ENCODE assay signal across 17 mouse cellular contexts in genomic region chr8:82972812-82973211, GRCm38 (mm10).
DNase-seq lines count a peak whose midpoint lies in the region; ATAC-seq and TF ChIP-seq lines count a peak whose summit lies in the region.
"Had no signal": no experiment of that assay in that cellular context is flagged by ENCODE, and none has a peak within 500 bp of the region (broad histone marks: within the 10 kb centered on the region; RNA-seq: fewer than 3 reads in every experiment).

No protein-coding gene starts in this region.

- DNase-seq in heart, postnatal 0 days (ENCODE audit: low spot score) = no peak
- no peak for DNase-seq in layer of hippocampus, adult 2 months (ENCODE audit: low spot score in 2 of 2)
- no peak for DNase-seq in layer of hippocampus, adult 18-20 months (ENCODE audit: low spot score in 2 of 2)
- no peak for DNase-seq in limb, embryonic 10.5 days (ENCODE audit: low spot score)
- DNase-seq in left cerebral cortex, adult 11 months (ENCODE audit: low spot score) = no peak
- DNase-seq: adrenal gland, postnatal 25 days; cerebellum, adult 18-20 months; cerebellum, postnatal 36 days; gastrocnemius, postnatal 25 days; liver, embryonic 13.5 days; retina, postnatal 1 day had no signal

- H3K4me1 ChIP-seq in heart, postnatal 0 days (ENCODE audit: control insufficient read depth, insufficient read depth) = peaks cover 34% of the 10 kb centered on the region
- peaks cover 24% of the 10 kb centered on the region for H3K4me1 ChIP-seq in heart, embryonic 12.5 days (replicated peaks)
- H3K4me1 ChIP-seq in embryonic facial prominence, embryonic 13.5 days = peaks cover 46% of the 10 kb centered on the region
- peaks cover 56% of the 10 kb centered on the region for H3K4me1 ChIP-seq in limb, embryonic 10.5 days
- H3K4me1 ChIP-seq: liver, embryonic 13.5 days had no signal

- TF ChIP-seq CTCF in heart, postnatal 0 days (IDR thresholded peaks at IDR 0.05; ENCODE audit: low read depth) = no peak
- no peak for TF ChIP-seq CTCF in layer of hippocampus, adult 2 months (conservative IDR thresholded peaks at IDR 0.05)

- H3K4me3 ChIP-seq in heart, postnatal 0 days (ENCODE audit: low read depth, low read length) = no peak overlapping the region
- no peak overlapping the region for H3K4me3 ChIP-seq in heart, embryonic 12.5 days
- no peak overlapping the region for H3K4me3 ChIP-seq in layer of hippocampus, adult 2 months
- no peak overlapping the region for H3K4me3 ChIP-seq in embryonic facial prominence, embryonic 13.5 days
- no peak overlapping the region for H3K4me3 ChIP-seq in limb, embryonic 10.5 days
- H3K4me3 ChIP-seq: hindbrain, embryonic 10.5 days; limb, embryonic 12.5 days; liver, embryonic 13.5 days; myocyte had no signal

- 49% methylated on average over 3 of the region's 3 CpGs for WGBS in heart, postnatal 0 days
- 64% methylated on average over 3 of the region's 3 CpGs for WGBS in heart, embryonic 12.5 days
- WGBS in embryonic facial prominence, embryonic 13.5 days = 60% methylated on average over 3 of the region's 3 CpGs
- 71% methylated on average over 3 of the region's 3 CpGs for WGBS in limb, embryonic 10.5 days

- no peak for TF ChIP-seq EP300 in heart, postnatal 0 days (IDR thresholded peaks at IDR 0.05; ENCODE audit: low read depth)

- no peak overlapping the region for H3K4me2 ChIP-seq in heart, postnatal 0 days (ENCODE audit: low read depth, low read length)
- H3K4me2 ChIP-seq in heart, embryonic 12.5 days = no peak overlapping the region
- no peak overlapping the region for H3K4me2 ChIP-seq in embryonic facial prominence, embryonic 13.5 days
- H3K4me2 ChIP-seq: limb, embryonic 12.5 days; liver, embryonic 13.5 days had no signal

- no peaks in the 10 kb centered on the region for H3K27me3 ChIP-seq in heart, postnatal 0 days (ENCODE audit: control insufficient read depth, insufficient read depth, low read length)
- H3K27me3 ChIP-seq in heart, embryonic 12.5 days (replicated peaks) = no peaks in the 10 kb centered on the region
- H3K27me3 ChIP-seq in embryonic facial prominence, embryonic 13.5 days = no peaks in the 10 kb centered on the region
- no peaks in the 10 kb centered on the region for H3K27me3 ChIP-seq in limb, embryonic 10.5 days (ENCODE audit: low read depth, poor library complexity, severe bottlenecking)
- H3K27me3 ChIP-seq: limb, embryonic 12.5 days; liver, embryonic 13.5 days; Patski had no signal

- no peak overlapping the region for H3K9ac ChIP-seq in heart, postnatal 0 days (replicated peaks; ENCODE audit: low read depth, low read length)
- no peak overlapping the region for H3K9ac ChIP-seq in heart, embryonic 12.5 days
- no peak overlapping the region for H3K9ac ChIP-seq in embryonic facial prominence, embryonic 13.5 days
- H3K9ac ChIP-seq: limb, embryonic 12.5 days; liver, embryonic 13.5 days had no signal

- no peaks in the 10 kb centered on the region for H3K9me3 ChIP-seq in heart, postnatal 0 days (replicated peaks; ENCODE audit: control insufficient read depth, low read length)
- H3K9me3 ChIP-seq in heart, embryonic 12.5 days (replicated peaks) = no peaks in the 10 kb centered on the region
- H3K9me3 ChIP-seq in embryonic facial prominence, embryonic 13.5 days = no peaks in the 10 kb centered on the region
- no peaks in the 10 kb centered on the region for H3K9me3 ChIP-seq in limb, embryonic 10.5 days (replicated peaks)
- H3K9me3 ChIP-seq: hindbrain, embryonic 10.5 days; liver, embryonic 13.5 days had no signal

- H3K36me3 ChIP-seq in heart, postnatal 0 days (replicated peaks; ENCODE audit: control insufficient read depth, insufficient read depth, low read length) = no peaks in the 10 kb centered on the region
- no peaks in the 10 kb centered on the region for H3K36me3 ChIP-seq in heart, embryonic 12.5 days
- no peaks in the 10 kb centered on the region for H3K36me3 ChIP-seq in embryonic facial prominence, embryonic 13.5 days
- no peaks in the 10 kb centered on the region for H3K36me3 ChIP-seq in limb, embryonic 10.5 days
- H3K36me3 ChIP-seq: hindbrain, embryonic 10.5 days; limb, embryonic 12.5 days; liver, embryonic 13.5 days had no signal

- no peak for ATAC-seq in heart, postnatal 0 days (ENCODE audit: insufficient read depth, low read depth)
- ATAC-seq in heart, embryonic 12.5 days (ENCODE audit: insufficient number of reproducible peaks, low FRiP score) = no peak
- no peak for ATAC-seq in embryonic facial prominence, embryonic 13.5 days (ENCODE audit: insufficient number of reproducible peaks, insufficient read depth, low FRiP score, low TSS enrichment, low read depth)
- ATAC-seq: Patski had no signal

- peak overlapping the region; percentile 35; the same call in 1 of the 2 replicates for H3K27ac ChIP-seq in heart, postnatal 0 days (ENCODE audit: low read depth)
- H3K27ac ChIP-seq in heart, embryonic 12.5 days (ENCODE audit: poor library complexity, severe bottlenecking) = no peak overlapping the region
- peak overlapping the region; percentile 57 for H3K27ac ChIP-seq in layer of hippocampus, adult 2 months
- peak overlapping the region; percentile 48; the same call in 1 of the 2 replicates for H3K27ac ChIP-seq in embryonic facial prominence, embryonic 13.5 days
- H3K27ac ChIP-seq in limb, embryonic 10.5 days = peak overlapping the region; percentile 73
- H3K27ac ChIP-seq: liver, embryonic 13.5 days had no signal
